Mouse (Mus musculus) liver, embryonic 14.5 days (tissue): ENCODE results near the gene Dvl1. TPM values are rescaled to one million over a fixed set of nuclear protein-coding genes. Genes with fewer than 3 reads are reported as not detected.

ENCODE experiments used
- ATAC-seq: fragments of 200-750 bp; cut with Nextera tagmentation; 2 replicates; pipeline ENCODE4 v1.8.0; 2017; ENCODE audit warnings: moderate number of reproducible peaks, mild to moderate bottlenecking, moderate library complexity; ENCODE audit not compliant: insufficient read depth
- DNase-seq, 3 experiments: peaks; one replicate each; pipeline ENCODE4 v3.0.0-alpha.2; 2012 to 2013; ENCODE audit warnings: low read depth in 3 of 3, low spot score in 3 of 3
- H3K27ac ChIP-seq: fragments of 300-500 bp; sonication (generic); 2 replicates; pipeline ENCODE4 v1.5.1; 2014; ENCODE audit warnings: moderate library complexity, mild to moderate bottlenecking, control low read depth, inconsistent platforms
- H3K27me3 ChIP-seq: fragments of 300-500 bp; sonication (generic); 2 replicates; pipeline ENCODE4 v1.6.1; 2014; ENCODE audit warnings: mild to moderate bottlenecking, low read length, moderate library complexity; ENCODE audit not compliant: control insufficient read depth, insufficient read depth
- H3K36me3 ChIP-seq: fragments of 300-500 bp; sonication (generic); replicated peaks from 2 replicates; pipeline ENCODE4 v1.6.1; 2014; ENCODE audit warnings: low read depth; ENCODE audit not compliant: control insufficient read depth, insufficient read depth
- H3K4me1 ChIP-seq, 2 experiments: fragments of 200-500 bp in 1 of 2; fragments of 300-500 bp in 1 of 2; sonication (generic) in 1 of 2; replicated peaks; 2 replicates each; pipeline ENCODE4 v1.6.1; 2012 to 2014; ENCODE audit warnings: antibody characterized with exemption in 1 of 2, inconsistent platforms in 1 of 2, low read length in 1 of 2; ENCODE audit not compliant: control insufficient read depth in 2 of 2, insufficient read depth in 2 of 2
- H3K4me2 ChIP-seq: fragments of 300-500 bp; sonication (generic); 2 replicates; pipeline ENCODE4 v1.6.1; 2014; ENCODE audit warnings: low read depth, mild to moderate bottlenecking, control low read depth, moderate library complexity
- H3K4me3 ChIP-seq, 2 experiments: fragments of 200-500 bp in 1 of 2; fragments of 300-500 bp in 1 of 2; sonication (generic) in 1 of 2; 2 replicates each; pipeline ENCODE4 v1.5.1; 2012 to 2014; ENCODE audit warnings: low read depth in 2 of 2, low read length in 2 of 2, mild to moderate bottlenecking in 2 of 2, control low read depth in 1 of 2, inconsistent platforms in 1 of 2, moderate library complexity in 1 of 2; ENCODE audit not compliant: insufficient read depth in 1 of 2
- H3K9ac ChIP-seq: fragments of 300-500 bp; sonication (generic); replicated peaks from 2 replicates; pipeline ENCODE4 v1.6.1; 2014; ENCODE audit warnings: mild to moderate bottlenecking, control low read depth, moderate library complexity
- H3K9me3 ChIP-seq: fragments of 300-500 bp; sonication (generic); 2 replicates; pipeline ENCODE4 v1.6.1; 2016; ENCODE audit warnings: low read length, mixed read lengths; ENCODE audit not compliant: control insufficient read depth
- CTCF ChIP-seq: IDR thresholded peaks from 2 replicates; pipeline ENCODE4 v1.5.1; 2016; ENCODE audit warnings: antibody characterized with exemption, low read depth, control low read depth
- EP300 ChIP-seq: IDR thresholded peaks from 2 replicates; pipeline ENCODE4 v1.6.1; 2016; ENCODE audit warnings: antibody characterized with exemption, low read depth
- WGBS: fragments of 180-500 bp; shearing (Covaris S2); extraction: QIAGEN DNeasy Blood & Tissue Kit; methylation state at CpG from one replicate; pipeline ENCODE4 v1.1.7; 2014; ENCODE audit not compliant: insufficient replicate concordance; 5-methylcytosine and 5-hydroxymethylcytosine counted together
- polyA plus RNA-seq, 2 experiments: library from polyadenylated mRNA; depleted of rRNA in 1 of 2; stranded (reverse) in 1 of 2; unstranded in 1 of 2; fragments of >200 nt; fragmentation: Nextera tagmentation in 1 of 2; extraction: Ambion mirVana in 1 of 2; gene quantifications; 2 replicates each; pipeline versions ENCODE4 v1.2.1 to v1.2.3; 2012 to 2014

Gene Dvl1
- polyA plus RNA-seq, 2 experiments, result 2.8 to 20.9 TPM

GRCm38 (mm10) chr4:155839483-155839910, 7.7 kb upstream of the Dvl1 start, which contains the start of gene Mxra8:
TSS of gene Mxra8 (plus strand) at chr4:155839680.
- Histone ChIP-seq H3K4me3 (peak within 1 kb of the TSS; percentile 57 to 60), H3K4me1 (peaks cover 3 to 10% of the 10 kb centered on the region in 2 experiments; a peak in 3 of 4 replicates), H3K9me3 (no peaks in the 10 kb centered on the region), H3K9ac (peak within 1 kb of the TSS; percentile 54; the same call in 1 of the 2 replicates), H3K36me3 (no peaks in the 10 kb centered on the region), H3K4me2 (peak within 1 kb of the TSS; percentile 84), H3K27ac (no peak within 1 kb of the TSS), H3K27me3 (peaks cover 6% of the 10 kb centered on the region)
- TF ChIP-seq EP300, result no peak
- no peak for TF ChIP-seq CTCF
- DNase-seq (no peak), ATAC-seq (peak; percentile 22)
- WGBS, result 22% methylated on average over 16 of the region's 16 CpGs

- H3K9ac ChIP-seq, result peak overlapping the region; percentile 54
- H3K4me2 ChIP-seq, result peak overlapping the region; percentile 84
- peaks cover 6% of the 10 kb centered on the region for H3K27me3 ChIP-seq
- no peak overlapping the region for H3K27ac ChIP-seq
- DNase-seq, result no peak
- H3K4me1 ChIP-seq, result peaks cover 3 to 10% of the 10 kb centered on the region in 2 experiments; a peak in 3 of 4 replicates
- no peaks in the 10 kb centered on the region for H3K36me3 ChIP-seq
- TF ChIP-seq CTCF, result no peak
- TF ChIP-seq EP300, result no peak
- no peaks in the 10 kb centered on the region for H3K9me3 ChIP-seq
- 20% methylated on average over 8 of the region's 8 CpGs for WGBS
- ATAC-seq, result no peak
- H3K4me3 ChIP-seq, result peak overlapping the region; percentile 57 to 60
These were observed 6.9 kb upstream of the Dvl1 start for GRCm38 (mm10) chr4:155840076-155841002.

- Histone ChIP-seq H3K4me1 (peaks cover 3 to 10% of the 10 kb centered on the region in 2 experiments; a peak in 3 of 4 replicates), H3K27ac (no peak overlapping the region), H3K36me3 (no peaks in the 10 kb centered on the region), H3K4me2 (peak overlapping the region; percentile 84), H3K9ac (peak overlapping the region; percentile 54), H3K9me3 (no peaks in the 10 kb centered on the region), H3K27me3 (peaks cover 6% of the 10 kb centered on the region), H3K4me3 (peak overlapping the region; percentile 57 to 60)
- TF ChIP-seq CTCF (peak; percentile 60), EP300 (no peak)
- DNase-seq (peak; percentile 49 to 58 (median 51)), ATAC-seq (peak; percentile 84)
- WGBS, result under 1% methylated on average over 32 of the region's 32 CpGs
These were observed 6.2 kb upstream of the Dvl1 start for GRCm38 (mm10) chr4:155841003-155841454.

- TF ChIP-seq EP300 (no peak), CTCF (no peak)
- Histone ChIP-seq H3K4me2 (peak overlapping the region; percentile 84), H3K9me3 (no peaks in the 10 kb centered on the region), H3K9ac (no peak overlapping the region), H3K4me3 (no peak overlapping the region), H3K4me1 (peaks cover 6 to 12% of the 10 kb centered on the region in 2 experiments; a peak in 3 of 4 replicates), H3K27ac (no peak overlapping the region), H3K27me3 (peaks cover 6% of the 10 kb centered on the region), H3K36me3 (no peaks in the 10 kb centered on the region)
- ATAC-seq (no peak), DNase-seq (no peak)
- WGBS, result 46% methylated on average over 38 of the region's 38 CpGs
These were observed 5.4 kb upstream of the Dvl1 start for GRCm38 (mm10) chr4:155841651-155842270.

- Histone ChIP-seq H3K4me2 (no peak overlapping the region), H3K36me3 (no peaks in the 10 kb centered on the region), H3K27me3 (peaks cover 6% of the 10 kb centered on the region), H3K4me1 (peaks cover 6 to 11% of the 10 kb centered on the region in 2 experiments), H3K27ac (no peak overlapping the region), H3K4me3 (no peak overlapping the region), H3K9me3 (no peaks in the 10 kb centered on the region), H3K9ac (no peak overlapping the region)
- ATAC-seq (no peak), DNase-seq (no peak)
- 75% methylated on average over 5 of the region's 5 CpGs for WGBS
- TF ChIP-seq CTCF (no peak), EP300 (no peak)
These were observed 4.0 kb upstream of the Dvl1 start for GRCm38 (mm10) chr4:155843231-155843630.
